Mouse (Mus musculus) kidney, embryonic 15.5 days (tissue): ENCODE data around the gene Lypd6b. TPM values are rescaled to one million over a fixed set of nuclear protein-coding genes. Genes with fewer than 3 reads are reported as not detected.

Experiments used
- ATAC-seq: fragments of 200-750 bp; cut with Nextera tagmentation; replicated peaks from 2 replicates; pipeline ENCODE4 v1.8.0; 2017; ENCODE audit warnings: moderate TSS enrichment; ENCODE audit not compliant: low FRiP score
- H3K27ac ChIP-seq: fragments of 300-500 bp; sonication (generic); 2 replicates; pipeline ENCODE4 v1.5.1; 2015; ENCODE audit warnings: mild to moderate bottlenecking, inconsistent platforms
- H3K27me3 ChIP-seq: fragments of 300-500 bp; sonication (generic); 2 replicates; pipeline ENCODE4 v1.6.1; 2015; ENCODE audit warnings: inconsistent platforms
- H3K36me3 ChIP-seq: fragments of 300-500 bp; sonication (generic); 2 replicates; pipeline ENCODE4 v1.6.1; 2015; ENCODE audit warnings: inconsistent platforms
- H3K4me1 ChIP-seq: fragments of 300-500 bp; sonication (generic); 2 replicates; pipeline ENCODE4 v1.6.1; 2015; ENCODE audit warnings: inconsistent platforms
- H3K4me2 ChIP-seq: fragments of 300-500 bp; sonication (generic); 2 replicates; pipeline ENCODE4 v1.6.1; 2015; ENCODE audit warnings: moderate library complexity, mild to moderate bottlenecking, inconsistent platforms
- H3K4me3 ChIP-seq: fragments of 300-500 bp; sonication (generic); replicated peaks from 2 replicates; pipeline ENCODE4 v1.5.1; 2015; ENCODE audit warnings: mild to moderate bottlenecking, inconsistent platforms
- H3K9ac ChIP-seq: fragments of 300-500 bp; sonication (generic); 2 replicates; pipeline ENCODE4 v1.6.1; 2015; ENCODE audit warnings: mild to moderate bottlenecking, inconsistent platforms
- H3K9me3 ChIP-seq: fragments of 300-500 bp; sonication (generic); replicated peaks from 2 replicates; pipeline ENCODE4 v1.6.1; 2016; ENCODE audit warnings: inconsistent platforms
- WGBS: fragments of 180-500 bp; shearing (Covaris S2); methylation state at CpG from one replicate; pipeline ENCODE4 v1.1.7; 2015; ENCODE audit warnings: mixed read lengths; 5-methylcytosine and 5-hydroxymethylcytosine counted together
- polyA plus RNA-seq: library from polyadenylated mRNA; unstranded; fragments of >200 nt; fragmentation: Nextera tagmentation; extraction: Ambion mirVana; gene quantifications from 2 replicates; pipeline ENCODE4 v1.2.1, GENCODE M21; 2015

Lypd6b gene
- polyA plus RNA-seq, 1 experiment from 2014 or later: 10.0 TPM

DNA sequence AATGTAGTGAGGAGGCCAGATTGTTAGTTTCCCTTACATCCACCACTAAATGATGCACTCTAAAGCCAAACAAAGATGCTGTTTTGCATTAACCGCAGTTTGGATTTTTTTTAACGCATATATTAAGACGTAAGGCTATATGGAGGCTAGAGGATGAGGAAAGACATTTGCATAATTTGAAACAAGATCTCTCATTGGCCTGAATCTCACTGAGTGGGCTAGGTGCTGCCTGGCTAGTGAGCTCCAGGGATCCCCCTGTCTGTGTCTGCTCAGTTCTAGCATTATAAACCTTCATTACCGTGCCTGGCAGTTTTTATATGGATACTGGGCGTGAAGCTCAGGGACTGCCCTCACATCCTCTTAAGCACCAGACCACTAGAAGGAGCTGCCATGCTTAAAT is 138.7 kb downstream of the Lypd6b start:
- 0 out of 2 replicates have a peak, but pooled peaks cover 2% of the 10 kb centered on the region for H3K4me1 ChIP-seq
- no peaks in the 10 kb centered on the region for H3K9me3 ChIP-seq
- H3K27ac ChIP-seq: no peak overlapping the region
- H3K36me3 ChIP-seq: no peaks in the 10 kb centered on the region
- no peak for ATAC-seq
- H3K27me3 ChIP-seq: no peaks in the 10 kb centered on the region
- no peak overlapping the region for H3K4me3 ChIP-seq
- H3K4me2 ChIP-seq: no peak overlapping the region
- WGBS: 72% methylated on average over 5 of the region's 5 CpGs
- H3K9ac ChIP-seq: no peak overlapping the region

DNA sequence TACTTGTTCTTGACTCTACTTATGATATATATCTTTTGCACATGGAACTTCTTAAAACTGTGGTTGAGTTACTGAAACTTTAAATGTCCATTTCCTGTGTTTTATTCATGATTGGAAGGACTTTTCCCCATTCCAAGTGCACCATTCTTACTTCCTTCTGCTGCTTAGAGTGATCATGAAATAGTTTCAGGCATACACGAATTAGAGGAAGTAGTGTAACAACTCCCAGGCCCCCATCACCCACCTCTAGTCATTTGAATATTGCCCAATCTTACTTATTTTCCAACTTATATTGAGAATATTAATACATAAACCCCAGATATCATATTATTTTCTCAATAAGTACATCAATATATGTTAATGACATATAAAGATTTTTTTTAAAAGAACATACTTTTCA is 139.9 kb downstream of the Lypd6b start:
- H3K4me3 ChIP-seq: no peak overlapping the region
- WGBS: 62% methylated on average over 1 of the region's 1 CpGs
- no peak for ATAC-seq

DNA sequence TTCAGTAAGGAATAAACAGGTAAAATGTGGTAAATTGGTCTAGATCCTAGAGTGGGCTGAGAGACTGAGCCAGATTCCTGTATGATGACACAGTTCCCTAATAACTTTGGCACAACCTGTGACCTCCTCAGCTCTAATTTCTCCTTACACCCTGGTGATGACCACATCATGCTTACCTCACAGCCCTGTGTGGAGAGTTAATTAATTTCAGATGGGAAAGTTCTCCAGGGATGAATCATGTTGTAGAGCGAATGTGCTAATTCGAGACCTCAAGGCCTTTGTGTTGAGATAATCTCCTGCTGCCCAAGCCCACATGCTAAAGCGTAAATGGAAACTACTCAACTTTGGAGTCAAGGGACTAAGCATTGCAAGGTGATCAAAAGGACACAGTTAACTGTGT is 142.4 kb downstream of the Lypd6b start:
- Histone ChIP-seq H3K4me1 (no peaks in the 10 kb centered on the region), H3K27ac (no peak overlapping the region), H3K9me3 (no peaks in the 10 kb centered on the region), H3K36me3 (no peaks in the 10 kb centered on the region), H3K4me3 (no peak overlapping the region), H3K4me2 (no peak overlapping the region), H3K27me3 (no peaks in the 10 kb centered on the region), H3K9ac (no peak overlapping the region)
- 88% methylated on average over 3 of the region's 3 CpGs for WGBS
- no peak for ATAC-seq

More for the DNA sequence above, 139.9 kb downstream of the Lypd6b start:
- H3K27ac ChIP-seq: no peak overlapping the region
- no peaks in the 10 kb centered on the region for H3K4me1 ChIP-seq
- H3K9me3 ChIP-seq: no peaks in the 10 kb centered on the region
- H3K36me3 ChIP-seq: no peaks in the 10 kb centered on the region
- H3K9ac ChIP-seq: no peak overlapping the region
- H3K27me3 ChIP-seq: no peaks in the 10 kb centered on the region
- no peak overlapping the region for H3K4me2 ChIP-seq

DNA sequence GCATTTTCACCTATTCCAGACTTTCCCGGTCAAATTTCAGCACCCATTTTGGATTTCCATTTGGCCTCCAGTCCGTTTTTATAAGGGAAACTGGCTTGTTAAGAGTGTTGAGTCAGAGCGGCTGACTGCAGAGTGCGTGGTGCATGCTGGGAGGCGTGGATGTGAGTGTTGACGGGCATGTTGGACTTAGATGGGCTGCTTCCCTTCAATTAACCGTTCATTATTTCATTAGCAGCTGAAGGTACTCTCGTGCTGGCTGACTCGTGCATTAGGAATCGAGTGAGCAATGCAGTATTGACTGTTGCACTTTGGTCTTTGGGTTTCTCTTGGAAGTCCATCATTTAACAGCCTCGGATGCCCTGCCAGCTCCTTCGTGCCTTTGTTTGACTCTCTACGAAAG is 150.1 kb downstream of the Lypd6b start:
- no peak overlapping the region for H3K4me2 ChIP-seq
- H3K4me3 ChIP-seq: no peak overlapping the region
- no peak overlapping the region for H3K9ac ChIP-seq
- no peaks in the 10 kb centered on the region for H3K4me1 ChIP-seq
- H3K27ac ChIP-seq: no peak overlapping the region
- H3K9me3 ChIP-seq: no peaks in the 10 kb centered on the region
- WGBS: 79% methylated on average over 13 of the region's 13 CpGs
- ATAC-seq: no peak
- H3K27me3 ChIP-seq: no peaks in the 10 kb centered on the region
- no peaks in the 10 kb centered on the region for H3K36me3 ChIP-seq

DNA sequence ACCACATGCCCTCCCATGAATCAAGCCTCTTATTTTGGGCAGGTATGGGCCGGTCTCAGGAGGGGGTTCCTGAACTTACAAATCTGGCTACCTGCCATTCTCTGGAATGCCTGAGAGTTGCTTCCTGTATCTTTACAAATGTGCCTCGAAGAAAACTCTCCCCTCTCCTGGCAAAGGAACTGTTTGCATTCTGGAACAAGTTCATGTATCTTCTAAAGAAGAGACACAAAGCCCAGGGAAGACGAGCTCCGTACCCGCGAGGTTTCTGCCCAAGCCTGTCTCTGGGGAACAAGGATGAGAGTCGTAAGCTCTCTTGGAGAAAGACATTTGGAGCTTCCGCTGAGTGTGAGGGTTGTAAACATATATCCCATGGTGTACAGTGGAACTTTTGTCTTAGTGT is 150.8 kb downstream of the Lypd6b start:
- H3K36me3 ChIP-seq: no peaks in the 10 kb centered on the region
- no peaks in the 10 kb centered on the region for H3K4me1 ChIP-seq
- H3K9ac ChIP-seq: no peak overlapping the region
- no peak overlapping the region for H3K27ac ChIP-seq
- H3K4me3 ChIP-seq: no peak overlapping the region
- H3K9me3 ChIP-seq: no peaks in the 10 kb centered on the region
- no peaks in the 10 kb centered on the region for H3K27me3 ChIP-seq
- ATAC-seq: no peak
- H3K4me2 ChIP-seq: no peak overlapping the region
- 71% methylated on average over 8 of the region's 8 CpGs for WGBS

GRCm38 (mm10) chr2:49940372-49940771 is 152.9 kb downstream of the Lypd6b start:
- Histone ChIP-seq H3K4me2 (no peak overlapping the region), H3K36me3 (no peaks in the 10 kb centered on the region), H3K27me3 (no peaks in the 10 kb centered on the region), H3K27ac (no peak overlapping the region), H3K4me1 (no peaks in the 10 kb centered on the region), H3K4me3 (no peak overlapping the region), H3K9ac (no peak overlapping the region), H3K9me3 (no peaks in the 10 kb centered on the region)
- 81% methylated on average over 6 of the region's 6 CpGs for WGBS
- ATAC-seq: no peak

DNA sequence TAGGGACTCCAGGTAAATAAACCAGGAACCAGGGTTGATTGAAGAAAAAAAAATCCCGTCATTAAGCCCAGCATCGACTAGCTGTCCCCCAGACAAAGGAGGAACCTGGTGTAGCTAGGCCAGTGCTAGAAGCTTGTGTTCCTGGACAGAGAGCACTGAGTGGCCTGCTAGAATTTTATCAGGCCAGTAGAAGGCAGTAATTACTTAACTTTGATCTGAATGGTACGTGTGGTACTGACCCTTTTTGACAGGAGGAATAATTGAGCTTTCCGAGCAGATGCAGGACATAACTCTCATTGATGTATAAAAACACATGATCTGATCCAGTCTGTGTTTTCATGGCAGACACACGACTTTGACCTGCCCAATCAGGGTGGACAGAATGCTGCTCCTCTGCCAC is 154.6 kb downstream of the Lypd6b start:
- no peak overlapping the region for H3K4me2 ChIP-seq
- no peak overlapping the region for H3K27ac ChIP-seq
- no peaks in the 10 kb centered on the region for H3K27me3 ChIP-seq
- H3K9ac ChIP-seq: no peak overlapping the region
- no peaks in the 10 kb centered on the region for H3K4me1 ChIP-seq
- no peaks in the 10 kb centered on the region for H3K36me3 ChIP-seq
- H3K9me3 ChIP-seq: no peaks in the 10 kb centered on the region
- 45% methylated on average over 5 of the region's 5 CpGs for WGBS
- no peak for ATAC-seq
- no peak overlapping the region for H3K4me3 ChIP-seq

DNA sequence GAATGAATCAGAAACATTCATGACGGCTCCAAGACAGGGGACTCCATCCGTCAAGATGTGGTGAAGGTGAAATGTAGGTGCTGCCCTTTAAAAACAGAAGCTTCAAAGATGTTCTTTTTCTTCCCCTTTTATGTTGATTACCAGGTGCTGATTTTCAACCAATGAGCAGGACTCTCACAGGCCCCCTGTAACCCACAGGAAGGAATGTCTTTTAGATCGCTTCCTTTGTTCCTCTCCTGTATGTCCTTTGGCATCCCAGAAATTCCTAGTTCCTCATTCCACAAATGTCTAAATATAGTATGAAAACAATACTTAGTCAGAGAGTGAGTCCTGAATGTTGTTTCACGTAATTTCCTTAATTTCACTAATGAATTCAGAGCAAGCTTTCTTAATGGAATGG is 164.2 kb downstream of the Lypd6b start:
- 67% methylated on average over 4 of the region's 4 CpGs for WGBS
- Histone ChIP-seq H3K27ac (no peak overlapping the region), H3K27me3 (no peaks in the 10 kb centered on the region), H3K4me2 (no peak overlapping the region), H3K4me1 (no peaks in the 10 kb centered on the region), H3K9me3 (no peaks in the 10 kb centered on the region), H3K4me3 (no peak overlapping the region), H3K9ac (no peak overlapping the region), H3K36me3 (peaks cover 15% of the 10 kb centered on the region; the same call in 1 of the 2 replicates)
- ATAC-seq: no peak

- WGBS: 68% methylated on average over 6 of the region's 6 CpGs
- Histone ChIP-seq H3K4me1 (no peaks in the 10 kb centered on the region), H3K27ac (no peak overlapping the region), H3K4me2 (no peak overlapping the region), H3K27me3 (no peaks in the 10 kb centered on the region), H3K36me3 (peaks cover 10% of the 10 kb centered on the region; the same call in 1 of the 2 replicates), H3K9me3 (no peaks in the 10 kb centered on the region), H3K9ac (no peak overlapping the region), H3K4me3 (no peak overlapping the region)
- ATAC-seq: no peak
Observed at GRCm38 (mm10) chr2:49952632-49953293, 165.3 kb downstream of the Lypd6b start.

DNA sequence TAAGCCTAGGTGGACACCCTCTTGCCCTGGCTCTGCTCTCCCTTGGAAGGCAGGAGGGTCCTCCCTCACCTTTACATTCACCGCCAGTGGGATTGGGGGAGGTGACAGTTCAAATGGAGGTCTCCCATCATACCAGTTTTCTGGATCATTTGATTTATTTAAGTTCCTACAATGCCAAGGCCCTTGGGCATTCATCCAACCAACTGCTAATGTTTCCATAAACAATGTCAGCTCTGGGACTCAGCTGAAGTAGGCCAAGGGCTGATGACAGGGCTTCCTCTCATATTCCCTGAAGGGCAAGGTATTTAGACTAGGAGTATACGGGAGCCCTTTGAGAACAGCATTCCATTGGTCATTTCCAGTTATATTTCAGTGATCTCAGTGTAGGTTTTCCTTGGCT is 170.0 kb downstream of the Lypd6b start:
- H3K9ac ChIP-seq: no peak overlapping the region
- H3K4me1 ChIP-seq: no peaks in the 10 kb centered on the region
- H3K9me3 ChIP-seq: no peaks in the 10 kb centered on the region
- H3K4me3 ChIP-seq: no peak overlapping the region
- no peak overlapping the region for H3K27ac ChIP-seq
- no peak overlapping the region for H3K4me2 ChIP-seq
- no peaks in the 10 kb centered on the region for H3K36me3 ChIP-seq
- no peaks in the 10 kb centered on the region for H3K27me3 ChIP-seq
- no peak for ATAC-seq
- WGBS: 43% methylated on average over 2 of the region's 2 CpGs

- no peak for ATAC-seq
- 91% methylated on average over 2 of the region's 2 CpGs for WGBS
Observed at GRCm38 (mm10) chr2:49961991-49962390, 174.5 kb downstream of the Lypd6b start.

DNA sequence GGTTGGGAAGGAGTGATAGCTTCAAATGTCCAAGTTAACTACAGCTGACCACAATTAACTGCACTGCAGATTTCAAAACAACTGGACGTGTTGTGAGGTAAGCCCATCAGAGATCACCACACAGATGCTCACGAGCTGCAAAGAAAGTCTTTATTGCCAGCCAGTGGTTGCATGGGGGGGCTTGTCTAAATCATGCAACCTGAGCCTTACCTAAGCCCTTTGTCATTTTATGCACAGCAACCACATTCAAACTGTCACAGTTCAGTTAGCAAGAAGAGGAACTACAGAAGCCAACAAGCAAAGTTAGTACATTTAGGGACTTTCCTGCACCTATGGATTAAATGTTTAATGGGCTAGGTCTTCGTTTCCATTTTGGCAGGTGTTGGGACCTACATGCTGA is 177.4 kb downstream of the Lypd6b start:
- ATAC-seq: no peak
- 34% methylated on average over 3 of the region's 3 CpGs for WGBS
- Histone ChIP-seq H3K4me2 (no peak overlapping the region), H3K4me1 (no peaks in the 10 kb centered on the region), H3K27me3 (no peaks in the 10 kb centered on the region), H3K27ac (no peak overlapping the region), H3K4me3 (no peak overlapping the region), H3K9ac (no peak overlapping the region), H3K36me3 (no peaks in the 10 kb centered on the region), H3K9me3 (no peaks in the 10 kb centered on the region)

More at GRCm38 (mm10) chr2:49961991-49962390, 174.5 kb downstream of the Lypd6b start:
- Histone ChIP-seq H3K9ac (no peak overlapping the region), H3K4me3 (no peak overlapping the region), H3K9me3 (no peaks in the 10 kb centered on the region), H3K4me1 (no peaks in the 10 kb centered on the region), H3K4me2 (no peak overlapping the region), H3K27ac (no peak overlapping the region), H3K36me3 (no peaks in the 10 kb centered on the region), H3K27me3 (no peaks in the 10 kb centered on the region)

GRCm38 (mm10) chr2:49967748-49968147 is 180.3 kb downstream of the Lypd6b start:
- WGBS: 61% methylated on average over 3 of the region's 3 CpGs
- Histone ChIP-seq H3K4me3 (no peak overlapping the region), H3K36me3 (no peaks in the 10 kb centered on the region), H3K27me3 (no peaks in the 10 kb centered on the region), H3K27ac (no peak overlapping the region), H3K4me1 (no peaks in the 10 kb centered on the region), H3K9me3 (no peaks in the 10 kb centered on the region), H3K9ac (no peak overlapping the region), H3K4me2 (no peak overlapping the region)
- ATAC-seq: no peak
